Mouse (Mus musculus) gastrocnemius, postnatal 14 days (tissue): ENCODE data around the gene Gm10024. TPM values are rescaled to one million over a fixed set of nuclear protein-coding genes. Genes with fewer than 3 reads are reported as not detected.
"Not testable (repeated sequence)": the region's sequence is repeated elsewhere in the genome, so short reads cannot be mapped to it uniquely, and the experiment has no call there.

ENCODE experiments used
- DNase-seq: peaks from one replicate; pipeline ENCODE4 v3.0.0; 2021; ENCODE audit warnings: mixed read lengths
- intact Hi-C: fragments of 180-260 bp; cut with DNase I; formaldehyde crosslinking; loops from one replicate; pipeline ENCODE4 v1.15.1; 2025; ENCODE audit warnings: low total_unique reads
- total RNA-seq, 2 experiments: library from RNA; stranded (reverse); gene quantifications; 2 replicates each; pipeline ENCODE4 v1.2.3; 2021

Gene Gm10024
- total RNA-seq, 2 experiments from 2014 or later: not detected

- intact Hi-C loops: no loop called here
- DNase-seq: no peak
These were observed 14.9 kb downstream of the Gm10024 start, which contains the start of gene Gm10100 for GRCm38 (mm10) chr10:77726186-77726585. TSS of gene Gm10100 (plus strand) at chr10:77726486.

- intact Hi-C loops: no loop called here
- DNase-seq: no peak
These were observed 17.0 kb downstream of the Gm10024 start for GRCm38 (mm10) chr10:77728280-77728679.

DNA sequence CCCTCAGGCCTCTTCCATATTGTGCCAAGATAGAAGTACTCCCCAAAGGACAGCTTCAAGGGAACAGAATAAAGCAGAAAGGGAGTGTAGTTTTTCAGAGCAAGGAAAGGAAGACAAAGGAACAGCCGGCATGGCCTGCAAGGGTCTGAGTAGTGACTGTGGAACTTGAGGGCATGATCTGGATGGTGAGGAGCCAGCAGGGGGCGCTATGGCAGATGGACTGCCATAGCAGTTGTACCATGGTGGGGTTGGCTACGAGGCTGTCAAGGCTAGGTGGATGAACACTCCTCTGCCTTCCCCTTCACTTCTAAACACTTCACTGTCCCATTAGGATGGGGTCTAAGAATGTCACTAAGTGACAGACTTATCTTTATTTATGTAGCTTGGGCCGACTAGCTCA, 18.0 kb downstream of the Gm10024 start:
- DNase-seq: no peak
- intact Hi-C loops: no loop called here

- DNase-seq: no peak
- intact Hi-C loops: no loop called here
These were observed 24.7 kb downstream of the Gm10024 start for GRCm38 (mm10) chr10:77735928-77736327.

DNA sequence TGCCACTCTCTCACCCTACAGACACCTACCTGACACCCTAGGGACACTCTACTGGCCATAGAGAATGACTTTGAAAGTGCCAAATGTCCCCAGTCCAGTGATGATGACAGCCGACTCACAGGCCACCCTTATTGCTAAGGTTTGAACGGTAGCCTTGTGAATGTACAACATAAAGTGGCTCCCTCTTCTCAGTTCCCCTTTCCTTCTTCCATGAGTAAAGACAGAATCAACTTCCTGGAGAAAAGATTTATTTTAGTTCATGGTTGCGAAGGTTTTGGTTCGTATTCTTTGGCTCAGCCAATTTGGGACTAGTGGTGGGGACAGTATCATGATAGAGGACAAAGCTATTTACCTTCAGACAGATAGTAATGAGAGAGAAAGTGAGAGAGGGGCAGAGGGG, 27.7 kb downstream of the Gm10024 start:
- no peak for DNase-seq
- intact Hi-C loops: no loop called here

- DNase-seq, intact Hi-C loops: not testable (repeated sequence)
These were observed 30.8 kb downstream of the Gm10024 start, which contains the start of gene Gm18596 for GRCm38 (mm10) chr10:77741924-77742688. TSS of gene Gm18596 (minus strand) at chr10:77742638.

DNA sequence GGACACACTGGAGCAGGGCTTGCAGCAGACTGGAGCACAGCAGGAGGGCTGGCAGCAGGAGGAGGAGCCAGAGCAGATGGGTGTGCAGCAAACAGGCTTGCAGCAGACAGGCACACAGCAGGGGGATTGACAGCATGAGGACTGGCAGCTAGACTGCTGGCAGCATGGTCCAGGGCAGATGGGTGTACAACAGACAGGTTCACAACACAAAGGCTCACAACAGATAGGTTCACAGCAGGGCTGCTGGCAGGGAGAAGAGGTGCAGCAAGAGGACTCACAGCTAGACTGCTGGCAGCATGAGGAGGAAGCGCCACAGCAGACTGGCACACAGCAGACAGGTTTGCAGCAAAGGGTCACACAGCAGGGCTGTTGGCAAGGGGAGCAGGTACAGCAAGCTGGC, 39.4 kb downstream of the Gm10024 start:
- DNase-seq, intact Hi-C loops: not testable (repeated sequence)

DNA sequence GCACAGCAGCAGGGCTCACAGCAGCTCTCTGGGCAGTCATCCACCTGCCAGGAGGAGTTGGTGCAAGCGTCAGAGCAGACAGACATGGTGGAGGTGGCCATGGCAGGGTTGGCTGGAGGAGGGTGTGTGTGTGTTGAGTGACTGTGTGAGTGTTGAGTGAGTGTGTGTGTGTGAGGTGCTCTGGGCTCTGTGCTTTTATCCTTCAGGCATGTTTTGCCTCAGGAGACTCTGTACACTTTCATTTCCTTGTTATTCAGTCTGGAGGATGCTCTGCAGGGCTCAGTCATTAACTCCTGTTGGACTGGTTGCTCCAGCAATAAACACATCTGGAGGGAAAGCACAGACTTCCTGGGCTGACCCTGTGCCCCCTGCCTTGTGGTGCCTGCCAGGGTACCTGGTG, 40.0 kb downstream of the Gm10024 start, which contains the start of gene Gm9736:
Gene Gm9736 (minus strand): TSS at position 101 of the 400 bp plus-strand sequence.
- DNase-seq, intact Hi-C loops: not testable (repeated sequence)

DNA sequence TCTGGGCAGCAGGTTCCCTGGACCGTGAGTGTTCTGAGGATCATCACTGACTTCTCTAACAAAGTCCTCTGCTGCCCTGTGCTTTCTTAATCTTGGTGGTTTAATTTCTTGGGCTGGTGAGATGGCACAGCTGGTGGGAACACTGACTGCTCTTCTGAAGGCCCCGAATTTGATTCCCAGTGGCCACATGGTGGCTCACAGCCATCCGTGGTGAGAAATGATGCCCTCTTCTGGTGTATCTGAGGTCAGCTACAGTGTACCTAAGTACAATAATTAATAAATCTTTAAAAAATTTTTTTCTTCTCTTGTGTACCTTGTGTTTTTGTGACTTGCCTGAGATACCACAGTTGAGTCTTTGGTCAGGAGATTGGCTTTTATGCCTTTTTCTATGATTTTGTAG, 41.1 kb downstream of the Gm10024 start:
- intact Hi-C loops, DNase-seq: not testable (repeated sequence)

- intact Hi-C loops: no loop called here
- no peak for DNase-seq
These were observed 42.2 kb downstream of the Gm10024 start for GRCm38 (mm10) chr10:77753448-77753847.

DNA sequence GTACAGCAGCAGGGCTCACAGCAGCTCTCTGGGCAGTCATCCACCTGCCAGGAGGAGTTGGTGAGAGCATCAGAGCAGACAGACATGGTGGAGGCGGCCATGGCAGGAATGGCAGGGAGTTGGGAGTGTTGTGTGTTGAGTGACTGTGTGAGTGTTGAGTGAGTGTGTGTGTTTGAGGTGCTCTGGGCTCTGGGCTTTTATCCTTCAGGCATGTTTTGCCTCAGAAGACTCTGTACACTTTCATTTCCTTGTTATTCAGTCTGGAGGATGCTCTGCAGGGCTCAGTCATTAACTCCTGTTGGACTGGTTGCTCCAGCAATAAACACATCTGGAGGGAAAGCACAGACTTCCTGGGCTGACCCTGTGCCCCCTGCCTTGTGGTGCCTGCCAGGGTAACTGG, 48.3 kb downstream of the Gm10024 start, which contains the start of gene Gm3233:
Gene Gm3233 (minus strand): TSS at position 101 of the 400 bp plus-strand sequence.
- intact Hi-C loops, DNase-seq: not testable (repeated sequence)

Other genes starting within 250 kb of the Gm10024 start
- gene Fam207a, start 195.7 kb upstream of the Gm10024 start, total RNA-seq: 10 to 100 TPM in 1 of 2 experiments, 1 to 10 TPM in 1; 7.9 to 10.0 TPM
- gene Itgb2, start 181.2 kb upstream of the Gm10024 start, total RNA-seq: 1 to 10 TPM; 1.8 to 2.1 TPM
- gene Pttg1ip, start 129.7 kb upstream of the Gm10024 start, total RNA-seq: 10 to 100 TPM; 47.4 to 51.8 TPM
- gene Sumo3, start 105.4 kb upstream of the Gm10024 start, total RNA-seq: 10 to 100 TPM; 41.9 to 46.5 TPM
- 10 to 100 TPM in 1 of 2 experiments, 1 to 10 TPM in 1; 5.8 to 10.3 TPM for gene Gm49325, start 105.3 kb upstream of the Gm10024 start, total RNA-seq
- 10 to 100 TPM; 79.8 to 84.4 TPM for gene Ube2g2, start 89.2 kb upstream of the Gm10024 start, total RNA-seq
- not detected for gene Tspear, start 24.9 kb upstream of the Gm10024 start, total RNA-seq
- gene Gm19402, start 20.7 kb upstream of the Gm10024 start, total RNA-seq: not detected
- gene Gm9508, start 14.2 kb upstream of the Gm10024 start, total RNA-seq: not detected
- gene Gm10272, start 4.8 kb upstream of the Gm10024 start, total RNA-seq: not detected
- not detected for gene Gm10142, start 4.3 kb downstream of the Gm10024 start, total RNA-seq
- not detected for gene Krtap12-1, start 9.1 kb downstream of the Gm10024 start, total RNA-seq
- gene Gm10100, start 15.0 kb downstream of the Gm10024 start, total RNA-seq: not detected
- gene Gm18596, start 31.2 kb downstream of the Gm10024 start, total RNA-seq: not detected
- gene Gm9736, start 39.9 kb downstream of the Gm10024 start, total RNA-seq: not detected
- gene Gm3233, start 48.2 kb downstream of the Gm10024 start, total RNA-seq: not detected
- not detected for gene Gm3238, start 59.9 kb downstream of the Gm10024 start, total RNA-seq
- not detected for gene Gm7138, start 65.5 kb downstream of the Gm10024 start, total RNA-seq
- gene Gm3250, start 71.1 kb downstream of the Gm10024 start, total RNA-seq: not detected
- gene Gm7137, start 76.7 kb downstream of the Gm10024 start, total RNA-seq: not detected
- gene Gm9639, start 83.6 kb downstream of the Gm10024 start, total RNA-seq: not detected
- gene Gm19668, start 87.7 kb downstream of the Gm10024 start, total RNA-seq: not detected
- gene Gm9507, start 100.4 kb downstream of the Gm10024 start, total RNA-seq: not detected
- not detected for gene Gm2696, start 103.2 kb downstream of the Gm10024 start, total RNA-seq
- gene Krtap10-4, start 115.6 kb downstream of the Gm10024 start, total RNA-seq: not detected
- gene Krtap10-10, start 124.5 kb downstream of the Gm10024 start, total RNA-seq: not detected
- gene Gm36176, start 135.3 kb downstream of the Gm10024 start, total RNA-seq: not detected
- gene Gm10318, start 141.4 kb downstream of the Gm10024 start, total RNA-seq: not detected
- not detected for gene Gm3285, start 150.5 kb downstream of the Gm10024 start, total RNA-seq
- under 1 TPM; 0.33 to 0.41 TPM for gene Lrrc3, start 191.1 kb downstream of the Gm10024 start, total RNA-seq